Mouse (Mus musculus): Measurements from ENCODE around the gene Cntf.

Gene Cntf

GRCm38 (mm10) chr19:12765308-12765707 is at the start of gene Cntf:
Cntf (minus strand) TSS chr19:12765632.
- no peaks in the 10 kb centered on the region for H3K27me3 ChIP-seq (ENCODE audit: control insufficient read depth, insufficient read depth, low read length, poor library complexity, severe bottlenecking)
- DNase-seq (ENCODE audit: low read depth, low spot score) = no peak
- H3K36me3 ChIP-seq (ENCODE audit: control insufficient read depth, insufficient read depth, low read length, poor library complexity, severe bottlenecking) = 0 out of 2 replicates have a peak, but pooled peaks cover 7% of the 10 kb centered on the region

- Histone ChIP-seq H3K27me3 (ENCODE audit: control insufficient read depth, insufficient read depth, low read length, poor library complexity, severe bottlenecking) (no peaks in the 10 kb centered on the region), H3K36me3 (ENCODE audit: control insufficient read depth, insufficient read depth, low read length, poor library complexity, severe bottlenecking) (peaks cover 5% of the 10 kb centered on the region; the same call in 1 of the 2 replicates)
- DNase-seq (ENCODE audit: low read depth, low spot score) = no peak
Observed at GRCm38 (mm10) chr19:12813883-12814282, 48.5 kb upstream of the Cntf start.

GRCm38 (mm10) chr19:12812644-12813364 is 47.4 kb upstream of the Cntf start:
- DNase-seq (ENCODE audit: low read depth, low spot score) = no peak
- no peaks in the 10 kb centered on the region for H3K27me3 ChIP-seq (ENCODE audit: control insufficient read depth, insufficient read depth, low read length, poor library complexity, severe bottlenecking)
- peaks cover 7% of the 10 kb centered on the region; the same call in 1 of the 2 replicates for H3K36me3 ChIP-seq (ENCODE audit: control insufficient read depth, insufficient read depth, low read length, poor library complexity, severe bottlenecking)

- no peaks in the 10 kb centered on the region; the same call in 1 of the 2 replicates for H3K27me3 ChIP-seq (ENCODE audit: control insufficient read depth, insufficient read depth, low read length, poor library complexity, severe bottlenecking)
- 0 out of 2 replicates have a peak, but pooled peaks cover 8% of the 10 kb centered on the region for H3K36me3 ChIP-seq (ENCODE audit: control insufficient read depth, insufficient read depth, low read length, poor library complexity, severe bottlenecking)
- DNase-seq (ENCODE audit: low read depth, low spot score) = peak; percentile 28
Observed at GRCm38 (mm10) chr19:12806214-12806613, 40.8 kb upstream of the Cntf start.

- Histone ChIP-seq H3K36me3 (ENCODE audit: control insufficient read depth, insufficient read depth, low read length, poor library complexity, severe bottlenecking) (0 out of 2 replicates have a peak, but pooled peaks cover 8% of the 10 kb centered on the region), H3K27me3 (ENCODE audit: control insufficient read depth, insufficient read depth, low read length, poor library complexity, severe bottlenecking) (no peaks in the 10 kb centered on the region; the same call in 1 of the 2 replicates)
- no peak for DNase-seq (ENCODE audit: low read depth, low spot score)
Observed at GRCm38 (mm10) chr19:12805730-12806129, 40.3 kb upstream of the Cntf start.

GRCm38 (mm10) chr19:12804237-12804636 is 38.8 kb upstream of the Cntf start:
- DNase-seq (ENCODE audit: low read depth, low spot score) = no peak
- no peaks in the 10 kb centered on the region; the same call in 1 of the 2 replicates for H3K27me3 ChIP-seq (ENCODE audit: control insufficient read depth, insufficient read depth, low read length, poor library complexity, severe bottlenecking)
- 0 out of 2 replicates have a peak, but pooled peaks cover 8% of the 10 kb centered on the region for H3K36me3 ChIP-seq (ENCODE audit: control insufficient read depth, insufficient read depth, low read length, poor library complexity, severe bottlenecking)

- no peak for DNase-seq (ENCODE audit: low read depth, low spot score)
- H3K36me3 ChIP-seq (ENCODE audit: control insufficient read depth, insufficient read depth, low read length, poor library complexity, severe bottlenecking) = 0 out of 2 replicates have a peak, but pooled peaks cover 3% of the 10 kb centered on the region
Observed at GRCm38 (mm10) chr19:12802830-12803229, 37.4 kb upstream of the Cntf start.

GRCm38 (mm10) chr19:12801046-12801445 is 35.6 kb upstream of the Cntf start:
- Histone ChIP-seq H3K36me3 (ENCODE audit: control insufficient read depth, insufficient read depth, low read length, poor library complexity, severe bottlenecking) (0 out of 2 replicates have a peak, but pooled peaks cover 3% of the 10 kb centered on the region), H3K27me3 (ENCODE audit: control insufficient read depth, insufficient read depth, low read length, poor library complexity, severe bottlenecking) (no peaks in the 10 kb centered on the region; the same call in 1 of the 2 replicates)
- peak; percentile 83 for DNase-seq (ENCODE audit: low read depth, low spot score)

More at GRCm38 (mm10) chr19:12802830-12803229, 37.4 kb upstream of the Cntf start:
- no peaks in the 10 kb centered on the region; the same call in 1 of the 2 replicates for H3K27me3 ChIP-seq (ENCODE audit: control insufficient read depth, insufficient read depth, low read length, poor library complexity, severe bottlenecking)

- Histone ChIP-seq H3K27me3 (ENCODE audit: control insufficient read depth, insufficient read depth, low read length, poor library complexity, severe bottlenecking) (no peaks in the 10 kb centered on the region), H3K36me3 (ENCODE audit: control insufficient read depth, insufficient read depth, low read length, poor library complexity, severe bottlenecking) (0 out of 2 replicates have a peak, but pooled peaks cover 3% of the 10 kb centered on the region)
- no peak for DNase-seq (ENCODE audit: low read depth, low spot score)
Observed at GRCm38 (mm10) chr19:12800621-12801020, 35.2 kb upstream of the Cntf start.

- no peaks in the 10 kb centered on the region for H3K27me3 ChIP-seq (ENCODE audit: control insufficient read depth, insufficient read depth, low read length, poor library complexity, severe bottlenecking)
- DNase-seq (ENCODE audit: low read depth, low spot score) = no peak
- 0 out of 2 replicates have a peak, but pooled peaks cover 3% of the 10 kb centered on the region for H3K36me3 ChIP-seq (ENCODE audit: control insufficient read depth, insufficient read depth, low read length, poor library complexity, severe bottlenecking)
Observed at GRCm38 (mm10) chr19:12799081-12799480, 33.6 kb upstream of the Cntf start.

GRCm38 (mm10) chr19:12798404-12798803 is 33.0 kb upstream of the Cntf start:
- H3K27me3 ChIP-seq (ENCODE audit: control insufficient read depth, insufficient read depth, low read length, poor library complexity, severe bottlenecking) = no peaks in the 10 kb centered on the region
- peak; percentile 85 for DNase-seq (ENCODE audit: low read depth, low spot score)
- H3K36me3 ChIP-seq (ENCODE audit: control insufficient read depth, insufficient read depth, low read length, poor library complexity, severe bottlenecking) = 0 out of 2 replicates have a peak, but pooled peaks cover 2% of the 10 kb centered on the region

GRCm38 (mm10) chr19:12797071-12797470 is 31.6 kb upstream of the Cntf start:
- peak; percentile 54 for DNase-seq (ENCODE audit: low read depth, low spot score)
- H3K36me3 ChIP-seq (ENCODE audit: control insufficient read depth, insufficient read depth, low read length, poor library complexity, severe bottlenecking) = no peaks in the 10 kb centered on the region
- no peaks in the 10 kb centered on the region for H3K27me3 ChIP-seq (ENCODE audit: control insufficient read depth, insufficient read depth, low read length, poor library complexity, severe bottlenecking)

- DNase-seq (ENCODE audit: low read depth, low spot score) = peak; percentile 91
- no peaks in the 10 kb centered on the region for H3K27me3 ChIP-seq (ENCODE audit: control insufficient read depth, insufficient read depth, low read length, poor library complexity, severe bottlenecking)
- no peaks in the 10 kb centered on the region for H3K36me3 ChIP-seq (ENCODE audit: control insufficient read depth, insufficient read depth, low read length, poor library complexity, severe bottlenecking)
Observed at GRCm38 (mm10) chr19:12796328-12796931, 31.0 kb upstream of the Cntf start.

GRCm38 (mm10) chr19:12795511-12796327 is 30.3 kb upstream of the Cntf start, which contains the start of the genes Zfp91 and Lpxn:
Zfp91 (minus strand) TSS chr19:12796126.
Lpxn (plus strand) TSS chr19:12796193.
- peak; percentile 98 for DNase-seq (ENCODE audit: low read depth, low spot score)
- H3K27me3 ChIP-seq (ENCODE audit: control insufficient read depth, insufficient read depth, low read length, poor library complexity, severe bottlenecking) = no peaks in the 10 kb centered on the region
- H3K36me3 ChIP-seq (ENCODE audit: control insufficient read depth, insufficient read depth, low read length, poor library complexity, severe bottlenecking) = no peaks in the 10 kb centered on the region

Data from splenic B cell, adult 2 months (primary cell).